Mouse (Mus musculus) CH12.LX (cell line): Measurements from ENCODE around the gene Fam50b. TPM values are rescaled to one million over a fixed set of nuclear protein-coding genes. Genes with fewer than 3 reads are reported as not detected.

Experiments used
- DNase-seq: peaks from one replicate; pipeline ENCODE4 v3.0.0-alpha.2; 2013; ENCODE audit errors: extremely low read depth
- H3K27ac ChIP-seq: 2 replicates; pipeline ENCODE4 v1.5.1; 2012; ENCODE audit warnings: low read depth, mild to moderate bottlenecking, control low read depth, moderate library complexity; ENCODE audit not compliant: insufficient read depth
- H3K27me3 ChIP-seq: replicated peaks from 2 replicates; pipeline ENCODE3; 2012; ENCODE audit warnings: inconsistent platforms
- H3K36me3 ChIP-seq, 2 experiments: replicated peaks in 1 of 2; 2 replicates each; pipeline versions ENCODE3 to v1.6.1; 2012; ENCODE audit warnings: inconsistent platforms in 1 of 2, low read length in 1 of 2, mild to moderate bottlenecking in 1 of 2, mixed read lengths in 1 of 2, moderate library complexity in 1 of 2; ENCODE audit not compliant: control insufficient read depth in 1 of 2, insufficient read depth in 1 of 2
- H3K4me1 ChIP-seq, 2 experiments: 2 replicates each; pipeline ENCODE4 v1.6.1; 2012; ENCODE audit warnings: inconsistent platforms in 1 of 2, moderate library complexity in 1 of 2; ENCODE audit not compliant: insufficient read depth in 2 of 2, control insufficient read depth in 1 of 2
- H3K4me2 ChIP-seq: 2 replicates; pipeline ENCODE4 v1.6.1; 2012; ENCODE audit warnings: low read depth, mild to moderate bottlenecking, control low read depth; ENCODE audit not compliant: poor library complexity, insufficient read depth, severe bottlenecking
- H3K4me3 ChIP-seq, 3 experiments: fragments of 150-350 bp in 1 of 3; sonication (generic) in 1 of 3; replicated peaks in 1 of 3; 2 replicates each; pipeline versions ENCODE3 to v1.5.1; 2011 to 2012; ENCODE audit warnings: low read depth in 2 of 3, low read length in 2 of 3, mild to moderate bottlenecking in 2 of 3, moderate library complexity in 2 of 3, control low read depth in 1 of 3, improper control_type of control experiment in 1 of 3, inconsistent platforms in 1 of 3, mixed read lengths in 1 of 3; ENCODE audit not compliant: poor library complexity in 1 of 3
- H3K79me2 ChIP-seq: replicated peaks from 2 replicates; pipeline ENCODE4 v1.6.1; 2012; ENCODE audit warnings: mild to moderate bottlenecking, moderate library complexity; ENCODE audit not compliant: control insufficient read depth, poor library complexity, insufficient read depth, severe bottlenecking; ENCODE audit errors: extremely low read depth
- H3K9ac ChIP-seq: 2 replicates; pipeline ENCODE4 v1.6.1; 2012; ENCODE audit warnings: low read depth, mild to moderate bottlenecking, control low read depth, moderate library complexity; ENCODE audit not compliant: insufficient read depth
- H3K9me3 ChIP-seq: replicated peaks from 2 replicates; pipeline ENCODE3; 2012; ENCODE audit warnings: low read length, inconsistent platforms, mixed read lengths
- USF2 ChIP-seq: conservative IDR thresholded peaks from 2 replicates; pipeline ENCODE4 v1.6.1; 2011; ENCODE audit warnings: low read depth, low read length, improper control_type of control experiment
- dilution Hi-C: fragments of 300-500 bp; cut with MboI; formaldehyde crosslinking; loops from 2 replicates; pipeline ENCODE4 v1.14.3; 2020; ENCODE audit warnings: low sequenced_read_pairs; ENCODE audit not compliant: extremely low pct_unique_long_range_greater_than_20kb, extremely low pct_ligation_motif_present
- in situ Hi-C: fragments of 300-500 bp; cut with MboI; formaldehyde crosslinking; loops from 3 replicates; pipeline ENCODE4 v1.14.3; 2019; ENCODE audit warnings: low sequenced_read_pairs, low pct_ligation_motif_present, low pct_unique_long_range_greater_than_20kb, mixed read lengths
- polyA plus RNA-seq: library from polyadenylated mRNA; unstranded; fragments of >175 nt; gene quantifications from 2 replicates; pipeline ENCODE4 v1.2.1, GENCODE M21; 2012; ENCODE audit warnings: low read depth; ENCODE audit not compliant: insufficient read length
- total RNA-seq, 2 experiments: library from RNA; depleted of rRNA; stranded (reverse); fragments of 300-350 nt in 1 of 2; fragments of >200 nt in 1 of 2; gene quantifications; 2 replicates each; pipeline ENCODE4 v1.2.3; 2012 to 2014

Fam50b gene
- total and polyA plus RNA-seq, 3 experiments = 0.08 to 0.24 TPM; not detected in 1

DNA sequence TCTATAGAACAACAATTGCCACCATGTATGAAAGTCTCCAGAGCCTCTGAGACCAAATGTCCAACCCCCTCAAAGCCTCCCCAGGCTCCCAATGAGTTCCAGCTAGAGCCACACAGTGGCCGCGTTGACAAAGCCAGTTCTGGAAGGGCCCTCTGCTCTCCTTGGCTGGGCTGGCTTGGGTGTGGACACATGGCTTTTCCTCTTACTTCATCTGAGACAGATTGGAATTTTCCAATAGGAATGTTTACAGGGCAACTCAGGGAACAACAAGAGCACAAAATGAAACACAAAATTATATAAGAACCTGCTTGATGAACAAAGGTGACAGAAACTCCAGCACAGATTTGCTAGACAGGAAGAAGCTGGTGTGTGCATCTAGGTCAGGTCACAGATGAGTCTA, 59.8 kb downstream of the Fam50b start:
- DNase-seq = no peak
- Histone ChIP-seq H3K79me2 (no peaks in the 10 kb centered on the region), H3K27ac (no peak overlapping the region), H3K9ac (no peak overlapping the region), H3K9me3 (no peaks in the 10 kb centered on the region), H3K36me3 (no peaks in the 10 kb centered on the region), H3K27me3 (no peaks in the 10 kb centered on the region), H3K4me3 (no peak overlapping the region), H3K4me2 (no peak overlapping the region), H3K4me1 (peaks cover 3 to 12% of the 10 kb centered on the region in 2 experiments; a peak in 3 of 4 replicates)
- in situ Hi-C loops = loop anchor here (5.0 kb wide), 1 partner anchor 157 kb away; no protein-coding TSS in a partner anchor
- dilution Hi-C loops = no loop called here
- TF ChIP-seq USF2 = no peak
- TF ChIP-seq, all 38 proteins: peak for 0

Other genes with a start within 250 kb of the Fam50b start
- not detected in 2 replicates for gene Pxdc1, start 81.4 kb upstream of the Fam50b start, total RNA-seq (2012; rRNA removed)
- not detected in 2 replicates for gene Pxdc1, start 81.4 kb upstream of the Fam50b start, total RNA-seq (2014; rRNA removed)
- gene Pxdc1, start 81.4 kb upstream of the Fam50b start, polyA plus RNA-seq = not detected in 2 replicates
- 51.1 and 62.7 TPM in 2 replicates for gene Prpf4b, start 140.5 kb downstream of the Fam50b start, total RNA-seq (2012; rRNA removed)
- 57.3 and 68.8 TPM in 2 replicates for gene Prpf4b, start 140.5 kb downstream of the Fam50b start, total RNA-seq (2014; rRNA removed)
- 94.9 and 112 TPM in 2 replicates for gene Prpf4b, start 140.5 kb downstream of the Fam50b start, polyA plus RNA-seq
- gene Fam217a, start 189.5 kb downstream of the Fam50b start, total RNA-seq (2012; rRNA removed) = not detected in 2 replicates
- not detected in 2 replicates for gene Fam217a, start 189.5 kb downstream of the Fam50b start, total RNA-seq (2014; rRNA removed)
- gene Fam217a, start 189.5 kb downstream of the Fam50b start, polyA plus RNA-seq = not detected in 2 replicates
- gene 4933417A18Rik, start 189.6 kb downstream of the Fam50b start, total RNA-seq (2012; rRNA removed) = not detected in 2 replicates
- gene 4933417A18Rik, start 189.6 kb downstream of the Fam50b start, total RNA-seq (2014; rRNA removed) = not detected in 2 replicates
- not detected in 2 replicates for gene 4933417A18Rik, start 189.6 kb downstream of the Fam50b start, polyA plus RNA-seq
- gene Eci3, start 229.0 kb downstream of the Fam50b start, total RNA-seq (2012; rRNA removed) = not detected in 2 replicates
- gene Eci3, start 229.0 kb downstream of the Fam50b start, total RNA-seq (2014; rRNA removed) = not detected in 2 replicates
- gene Eci3, start 229.0 kb downstream of the Fam50b start, polyA plus RNA-seq = 0.33 and 0.63 TPM in 2 replicates